Mouse (Mus musculus) heart, postnatal 10 days (tissue): Measurements from ENCODE around the gene Myo18b. TPM values are rescaled to one million over a fixed set of nuclear protein-coding genes. Genes with fewer than 3 reads are reported as not detected.

Experiments used
- DNase-seq, 2 experiments: peaks; one replicate each; pipeline ENCODE4 v3.0.0; 2021
- intact Hi-C: fragments of 180-260 bp; cut with DNase I; formaldehyde crosslinking; loops from one replicate; pipeline ENCODE4 v1.15.1; 2025
- total RNA-seq, 2 experiments: library from RNA; stranded (reverse); gene quantifications; 2 replicates each; pipeline ENCODE4 v1.2.3; 2021

Gene Myo18b
- total RNA-seq, 2 experiments from 2014 or later, result 222 to 227 TPM

DNA sequence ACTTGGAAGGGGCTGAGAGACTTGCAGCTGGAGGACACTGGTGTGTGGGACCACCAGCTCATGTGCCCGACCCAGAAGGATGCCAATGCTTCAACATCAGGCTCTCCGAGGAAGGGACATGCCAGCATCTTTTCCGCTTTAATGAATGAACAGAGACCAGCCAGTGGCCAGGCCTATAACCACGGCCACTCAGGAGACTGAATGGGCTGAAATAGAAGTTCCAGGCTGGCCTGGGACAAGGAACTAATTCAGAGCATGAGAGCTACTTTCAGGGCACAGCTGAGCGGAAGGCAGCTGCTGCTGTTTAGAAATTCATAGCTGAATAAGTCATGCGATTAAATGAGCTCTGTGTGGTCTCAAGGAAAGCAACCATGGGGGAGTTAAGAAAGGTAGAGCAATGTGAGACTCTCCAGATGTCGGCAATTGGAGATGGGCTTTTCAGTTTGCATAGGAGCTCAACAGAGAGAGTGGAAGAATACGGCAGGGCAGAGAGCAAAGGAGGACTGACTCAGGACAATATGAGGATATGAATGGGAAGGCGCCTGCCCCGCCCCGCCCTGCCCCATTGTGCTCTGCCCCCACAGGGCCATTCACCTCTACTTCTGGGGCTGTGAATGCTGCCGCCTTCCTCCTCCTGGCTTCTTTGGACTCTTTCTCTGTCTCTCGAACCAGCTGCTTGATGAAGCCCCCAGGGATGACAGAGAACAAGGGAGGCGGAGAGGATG lies 18.6 kb downstream of the Myo18b start:
- intact Hi-C loops, result loop anchor here (10.0 kb wide), 2 partner anchors 277 to 1487 kb away; no protein-coding TSS in a partner anchor
- no peak for DNase-seq

GRCm38 (mm10) chr5:112876846-112877390 lies 19.2 kb downstream of the Myo18b start:
- DNase-seq, result peak in 1 of 2 experiments; percentile 75
- intact Hi-C loops, result loop anchor here (10.0 kb wide), 2 partner anchors 278 to 1488 kb away; no protein-coding TSS in a partner anchor

GRCm38 (mm10) chr5:112872999-112873398 lies 23.2 kb downstream of the Myo18b start:
- no peak for DNase-seq
- intact Hi-C loops, result loop anchor here (10.0 kb wide), 2 partner anchors 282 to 1492 kb away; no protein-coding TSS in a partner anchor

DNA sequence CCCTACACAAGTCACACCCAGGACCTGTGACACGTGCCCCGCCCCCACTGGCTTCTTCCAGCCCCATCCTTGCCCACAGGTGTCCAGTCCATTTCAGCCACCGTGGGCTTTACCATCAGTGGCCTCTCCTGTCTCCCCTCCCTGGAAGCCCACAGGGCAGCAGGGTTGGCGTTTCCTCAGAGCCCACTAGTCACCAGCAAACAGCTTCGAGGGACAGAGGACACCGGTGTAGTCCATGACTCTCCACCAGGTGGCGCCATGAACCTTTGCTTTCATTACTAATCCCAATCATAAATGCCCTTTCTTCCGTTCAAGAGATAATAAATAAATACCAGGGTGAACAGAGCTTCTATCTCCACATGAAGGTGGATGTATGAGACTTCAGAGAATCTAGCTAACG lies 25.4 kb downstream of the Myo18b start:
- intact Hi-C loops, result loop anchor here (1.0 to 10.0 kb wide), 4 partner anchors 144 to 1494 kb away; partner anchors contain the start of gene Grk3
- DNase-seq, result peak; percentile 71 to 88

GRCm38 (mm10) chr5:112868620-112869019 lies 27.5 kb downstream of the Myo18b start:
- intact Hi-C loops, result no loop called here
- DNase-seq, result no peak

GRCm38 (mm10) chr5:112864719-112865367 lies 31.3 kb downstream of the Myo18b start:
- peak in 1 of 2 experiments; percentile 62 for DNase-seq
- intact Hi-C loops, result loop anchor here (1.0 kb wide), 1 partner anchor 432 kb away; no protein-coding TSS in a partner anchor

GRCm38 (mm10) chr5:112859379-112860035 lies 36.7 kb downstream of the Myo18b start:
- intact Hi-C loops, result no loop called here
- DNase-seq, result no peak

GRCm38 (mm10) chr5:112853179-112853578 lies 43.0 kb downstream of the Myo18b start:
- DNase-seq, result peak; percentile 91 to 92
- intact Hi-C loops, result no loop called here

GRCm38 (mm10) chr5:112851389-112851788 lies 44.8 kb downstream of the Myo18b start:
- intact Hi-C loops, result no loop called here
- DNase-seq, result no peak

DNA sequence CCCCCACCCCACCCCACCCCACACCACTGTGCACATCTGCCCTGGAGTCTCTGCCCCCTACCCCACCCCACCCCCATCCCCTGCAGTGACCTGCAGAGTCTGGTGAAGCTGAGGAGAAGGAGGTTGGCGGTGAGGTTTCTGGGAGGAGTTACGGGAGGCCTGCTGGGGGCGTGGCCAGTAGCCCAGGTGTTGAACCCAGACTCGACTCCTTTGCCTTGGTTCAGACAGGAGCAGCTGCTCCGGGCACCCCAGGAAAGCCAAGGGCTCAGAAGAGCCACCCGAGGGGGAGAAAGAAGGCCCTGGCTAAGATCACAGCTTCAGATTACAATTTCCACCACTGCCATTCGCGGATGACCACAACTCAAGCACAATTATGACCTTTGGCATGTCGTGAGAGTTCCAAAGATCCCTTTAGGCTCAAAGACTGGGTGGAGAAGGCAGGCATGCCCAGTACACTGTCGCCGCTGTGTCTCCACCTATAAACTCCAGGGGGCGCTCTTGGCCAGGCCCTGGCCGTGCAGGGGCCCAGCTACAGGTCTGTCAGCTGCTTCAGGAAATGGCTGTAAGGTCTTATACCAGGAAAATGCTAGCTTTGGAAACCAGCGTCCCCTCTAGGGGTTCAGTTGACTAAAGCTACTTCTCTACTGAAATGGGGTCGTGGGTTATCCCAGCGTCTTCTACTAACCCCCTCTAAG lies 47.4 kb downstream of the Myo18b start:
- intact Hi-C loops, result no loop called here
- peak; percentile 49 to 70 for DNase-seq

DNA sequence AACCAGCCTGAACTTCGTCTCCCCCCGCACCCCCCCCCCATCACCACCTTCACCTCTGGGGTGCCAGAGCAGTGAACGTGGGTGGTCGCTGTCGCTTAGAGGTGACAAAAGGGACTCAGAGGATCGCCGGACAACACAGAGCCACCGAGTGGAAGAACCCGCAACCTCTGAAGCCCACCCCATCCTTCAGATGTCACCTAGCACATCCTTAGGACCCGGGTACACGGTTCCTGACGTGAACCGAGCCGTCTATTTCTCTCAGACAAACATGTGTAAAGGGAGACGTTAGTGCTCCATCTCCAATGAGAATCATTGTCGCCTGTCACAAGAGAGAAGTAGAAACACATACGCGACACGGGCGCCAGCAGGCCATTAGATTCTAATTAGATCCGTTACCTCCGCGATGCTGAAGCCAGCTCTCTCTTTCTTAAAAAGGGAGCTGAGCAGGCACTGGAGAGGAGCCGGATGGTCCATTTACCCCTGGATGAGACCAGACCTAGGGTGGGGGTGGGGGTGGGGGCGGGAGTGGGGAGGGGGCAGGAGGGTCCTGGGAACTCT lies 48.1 kb downstream of the Myo18b start:
- no peak for DNase-seq
- intact Hi-C loops, result no loop called here

DNA sequence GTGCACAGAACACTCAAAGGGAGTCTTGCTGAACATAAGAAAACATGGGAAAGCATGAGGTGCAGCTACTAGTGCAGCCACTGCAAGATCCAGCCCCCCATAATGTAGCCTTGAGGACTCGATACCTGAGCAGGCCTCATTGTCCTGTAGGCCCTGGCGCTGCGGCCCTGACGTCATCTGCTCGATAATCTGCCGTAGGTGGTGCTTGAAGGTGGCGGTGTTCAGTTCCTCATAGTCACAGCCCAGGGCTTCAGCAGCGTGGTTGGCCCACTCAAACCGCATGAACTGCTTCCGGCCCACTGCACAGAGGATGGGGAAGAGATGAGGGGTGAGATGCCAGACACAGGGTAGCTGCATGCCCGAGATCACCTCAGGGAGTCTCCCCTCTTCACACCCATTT lies 50.0 kb downstream of the Myo18b start:
- intact Hi-C loops, result no loop called here
- DNase-seq, result no peak

DNA sequence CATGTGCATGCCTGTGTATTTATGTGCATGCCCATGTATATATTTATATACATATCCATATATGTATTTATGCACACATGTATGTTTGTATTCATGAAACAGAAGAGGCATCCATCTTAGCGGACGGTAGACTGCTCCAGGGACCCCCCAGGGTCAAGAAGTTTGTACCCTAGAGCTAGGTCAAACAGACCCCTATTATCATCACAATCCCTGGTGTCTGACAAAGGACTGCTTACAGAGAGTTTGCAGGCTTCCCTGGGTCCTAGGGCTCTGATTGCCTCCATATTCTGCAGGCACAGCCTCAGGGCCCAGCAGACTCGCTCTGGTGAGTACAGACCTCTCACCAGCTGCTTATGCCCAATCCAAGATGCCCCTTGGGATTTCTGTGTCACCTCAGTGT lies 51.7 kb downstream of the Myo18b start:
- intact Hi-C loops, result no loop called here

GRCm38 (mm10) chr5:112843676-112844257 lies 52.4 kb downstream of the Myo18b start:
- intact Hi-C loops, result no loop called here
- no peak for DNase-seq

More for the DNA sequence above, 51.7 kb downstream of the Myo18b start:
- no peak for DNase-seq

- no peak for DNase-seq
- intact Hi-C loops, result no loop called here
These were observed 53.5 kb downstream of the Myo18b start for GRCm38 (mm10) chr5:112842696-112843095.

GRCm38 (mm10) chr5:112841850-112842249 lies 54.3 kb downstream of the Myo18b start:
- intact Hi-C loops, result no loop called here
- DNase-seq, result no peak

- intact Hi-C loops, result no loop called here
- DNase-seq, result no peak
These were observed 61.3 kb downstream of the Myo18b start for GRCm38 (mm10) chr5:112834896-112835295.

DNA sequence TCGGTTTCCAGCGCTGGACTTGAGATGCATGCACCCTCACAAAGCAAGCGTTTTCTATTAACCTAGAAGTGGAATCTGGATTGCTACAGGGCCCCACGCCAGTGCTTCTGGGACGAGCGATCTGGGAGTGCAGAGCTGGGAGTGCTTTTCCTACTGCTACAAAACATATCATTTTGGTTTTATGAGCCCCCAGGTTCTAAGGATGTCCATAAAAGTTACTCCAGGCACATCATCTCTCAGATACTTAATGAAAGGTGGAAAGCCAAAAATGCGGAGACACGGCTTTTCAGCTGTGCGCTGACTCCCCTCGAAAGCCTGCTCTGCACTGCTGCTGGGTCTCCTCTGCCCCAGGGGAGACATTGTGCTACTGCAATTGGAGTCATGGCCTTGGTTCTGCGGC lies 62.3 kb downstream of the Myo18b start:
- intact Hi-C loops, result no loop called here
- no peak for DNase-seq

DNA sequence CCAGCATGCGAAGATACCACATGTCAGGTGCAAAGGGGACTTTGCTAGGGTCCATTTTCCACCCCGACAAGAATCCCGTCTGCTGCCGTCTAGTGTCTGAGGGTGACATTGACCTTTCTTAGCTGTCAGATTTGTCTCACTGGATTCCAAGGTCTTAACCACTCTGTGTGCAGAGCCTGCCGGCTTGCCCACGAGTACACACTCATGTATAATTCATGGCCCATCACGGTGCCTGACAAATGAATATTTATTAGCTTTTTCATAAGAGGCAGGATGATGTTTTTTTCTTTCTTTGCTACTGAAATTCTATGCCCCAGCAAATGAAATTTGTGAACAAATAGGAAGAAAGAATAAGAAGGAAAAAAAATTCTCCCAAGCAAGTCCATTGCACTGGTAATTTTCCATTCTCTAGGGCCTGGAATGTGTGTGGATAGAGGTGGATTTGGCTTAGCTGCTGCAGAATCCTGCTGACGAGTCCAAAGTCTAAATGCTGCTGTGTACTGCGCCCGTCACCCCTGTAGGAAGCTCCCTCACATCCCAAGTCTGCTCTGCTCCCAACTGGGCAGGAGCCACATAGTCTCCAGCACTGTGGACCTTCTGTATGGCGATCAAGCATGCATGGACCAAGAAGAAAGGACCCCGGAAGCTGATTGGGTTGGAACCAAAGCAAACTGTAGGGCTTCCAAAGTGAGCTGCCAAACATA lies 70.9 kb downstream of the Myo18b start:
- intact Hi-C loops, result no loop called here
- no peak for DNase-seq
